Mouse (Mus musculus): Measurements from ENCODE around the gene Akap13. TPM values are rescaled to one million over a fixed set of nuclear protein-coding genes. Genes with fewer than 3 reads are reported as not detected.
A peak's percentile ranks its signal among the peaks of the same experiment; 100 is the strongest.

Gene Akap13
- total RNA-seq (2012; rRNA removed) (27.4 and 27.7 TPM in 2 replicates), total RNA-seq (2014; rRNA removed) (10.2 and 11.4 TPM in 2 replicates), polyA plus RNA-seq (2012; ENCODE audit: insufficient read length, low read depth) (28.0 and 32.5 TPM in 2 replicates)

DNA sequence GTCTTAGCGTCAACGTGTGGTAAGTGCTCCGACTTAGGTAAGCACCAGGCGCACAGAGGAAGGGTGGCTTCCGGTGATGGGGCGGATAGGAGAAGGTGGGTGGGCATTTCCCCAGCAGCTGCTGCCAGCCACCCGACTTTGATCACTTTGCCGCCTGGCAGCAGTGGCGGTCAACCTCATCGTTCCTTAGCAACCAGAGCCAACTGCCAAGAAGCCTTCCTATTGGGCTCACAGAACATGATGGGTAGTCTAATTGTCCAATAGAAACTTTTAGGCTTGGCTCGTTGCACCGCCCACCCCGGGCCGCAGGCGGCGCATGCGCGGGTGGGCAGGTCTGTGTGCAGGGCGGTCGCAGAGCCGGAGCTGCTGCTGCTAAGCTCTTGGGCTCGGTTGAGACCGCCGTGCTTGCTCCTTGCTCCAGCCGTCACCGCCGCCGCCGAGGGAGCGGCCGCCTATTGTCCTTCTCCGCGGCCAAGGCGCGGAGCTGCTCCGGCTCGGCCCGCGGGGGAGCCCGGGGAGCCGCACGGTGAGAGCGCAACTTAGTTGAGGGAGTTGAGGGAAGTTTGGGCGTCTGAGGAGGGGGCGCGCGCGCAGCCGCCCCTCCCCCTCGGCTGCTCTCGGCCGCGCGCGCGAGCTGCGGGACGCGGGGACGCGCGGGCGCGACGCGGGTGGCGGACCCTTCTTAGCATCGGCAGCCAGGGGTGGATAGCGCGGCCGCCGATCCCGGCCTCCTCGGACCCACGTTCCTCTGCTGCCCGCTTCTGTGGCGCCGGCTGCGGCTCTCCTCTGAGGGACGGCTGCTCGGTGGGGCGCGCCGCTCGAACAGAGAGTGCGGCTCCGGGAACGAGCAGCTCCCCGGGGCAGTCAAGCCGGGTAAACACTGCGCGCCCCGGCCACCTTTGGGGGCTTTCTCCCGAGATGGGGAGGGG lies at the start of gene Akap13:
Gene Akap13, plus strand, starts transcription at position 312 of the 929 bp plus-strand sequence.
- Histone ChIP-seq H3K4me1 (ENCODE audit: control insufficient read depth in 1 of 2, insufficient read depth in 2 of 2) (peaks cover 0 to 25% of the 10 kb centered on the region in 2 experiments; a peak in 2 of 4 replicates), H3K9ac (ENCODE audit: insufficient read depth, low read depth) (peak within 1 kb of the TSS; percentile 75), H3K79me2 (replicated peaks; ENCODE audit: control insufficient read depth, extremely low read depth, insufficient read depth, poor library complexity, severe bottlenecking) (peaks cover 20% of the 10 kb centered on the region), H3K4me3 (replicated peaks in 1 of 3; ENCODE audit: low read depth in 2 of 3, low read length in 2 of 3, poor library complexity in 1 of 3) (peak within 1 kb of the TSS; percentile 80 to 85 (median 83)), H3K27me3 (replicated peaks) (no peaks in the 10 kb centered on the region), H3K36me3 (replicated peaks in 1 of 2; ENCODE audit: control insufficient read depth in 1 of 2, insufficient read depth in 1 of 2, low read length in 1 of 2) (peaks cover 0 to 7% of the 10 kb centered on the region in 2 experiments), H3K9me3 (replicated peaks; ENCODE audit: low read length) (peaks cover 7% of the 10 kb centered on the region), H3K4me2 (ENCODE audit: insufficient read depth, low read depth, poor library complexity, severe bottlenecking) (peak within 1 kb of the TSS; percentile 94), H3K27ac (ENCODE audit: insufficient read depth, low read depth) (peak within 1 kb of the TSS; percentile 68)
- dilution Hi-C loops (cut with MboI; ENCODE audit: extremely low pct_ligation_motif_present, extremely low pct_unique_long_range_greater_than_20kb, low sequenced_read_pairs) (no loop called here), in situ Hi-C loops (cut with MboI; ENCODE audit: low pct_ligation_motif_present, low pct_unique_long_range_greater_than_20kb, low sequenced_read_pairs) (no loop called here)
- peak; percentile 97 for DNase-seq (ENCODE audit: extremely low read depth)
- no peak for TF ChIP-seq ZNF384 (IDR thresholded peaks at IDR 0.05; ENCODE audit: low read depth, low read length)
- TF ChIP-seq NRF1 (IDR thresholded peaks at IDR 0.05; ENCODE audit: low read depth, low read length): peak; percentile 97
- TF ChIP-seq MEF2A (IDR thresholded peaks at IDR 0.05; ENCODE audit: borderline replicate concordance, low read depth, low read length): peak; percentile 6; the same call in 1 of the 2 replicates
- no peak for TF ChIP-seq MAFK (IDR thresholded peaks at IDR 0.05; ENCODE audit: insufficient replicate concordance, low read length)
- TF ChIP-seq E2F4 (IDR thresholded peaks at IDR 0.05; ENCODE audit: insufficient replicate concordance, low read depth, low read length): no peak
- TF ChIP-seq JUN (IDR thresholded peaks at IDR 0.05; ENCODE audit: insufficient read depth, low read depth, low read length): no peak
- TF ChIP-seq EP300 (IDR thresholded peaks at IDR 0.05; ENCODE audit: low read length): no peak
- peak; percentile 50; the same call in 1 of the 2 replicates for TF ChIP-seq MAX (IDR thresholded peaks at IDR 0.05; ENCODE audit: low read length)
- no peak for TF ChIP-seq ZKSCAN1 (IDR thresholded peaks at IDR 0.05; ENCODE audit: borderline replicate concordance, low read depth, low read length)
- no peak for TF ChIP-seq RAD21 (IDR thresholded peaks at IDR 0.05; ENCODE audit: low read depth, low read length)
- TF ChIP-seq USF1 (IDR thresholded peaks at IDR 0.05; ENCODE audit: low read depth, low read length): no peak
- peak; percentile 76; the same call in 1 of the 2 replicates for TF ChIP-seq TCF12 (IDR thresholded peaks at IDR 0.05; ENCODE audit: low read depth, low read length)
- TF ChIP-seq TBP (conservative IDR thresholded peaks at IDR 0.05; ENCODE audit: low read depth, low read length): peak; percentile 38; the same call in 1 of the 2 replicates
- TF ChIP-seq ZC3H11A (IDR thresholded peaks at IDR 0.05; ENCODE audit: low read depth, low read length): no peak
- TF ChIP-seq BHLHE40 (IDR thresholded peaks at IDR 0.05; ENCODE audit: low read depth, low read length): peak; percentile 33; the same call in 1 of the 2 replicates
- TF ChIP-seq POLR2A (IDR thresholded peaks at IDR 0.05; ENCODE audit: low read depth, low read length): peak; percentile 75
- TF ChIP-seq ELF1 (IDR thresholded peaks at IDR 0.05; ENCODE audit: low read depth, low read length): peak; percentile 49; the same call in 1 of the 2 replicates
- no peak for TF ChIP-seq POLR2AphosphoS2 (IDR thresholded peaks at IDR 0.05; ENCODE audit: low read depth, low read length)
- peak; percentile 90 for TF ChIP-seq SIN3A (IDR thresholded peaks at IDR 0.05; ENCODE audit: low read length)
- no peak; the same call in 1 of the 2 replicates for TF ChIP-seq CHD1 (IDR thresholded peaks at IDR 0.05; ENCODE audit: low read depth, low read length)
- TF ChIP-seq MXI1 (IDR thresholded peaks at IDR 0.05; ENCODE audit: low read depth, low read length): peak; percentile 63; the same call in 1 of the 2 replicates
- TF ChIP-seq JUND (conservative IDR thresholded peaks at IDR 0.05; ENCODE audit: low read depth, low read length): no peak
- TF ChIP-seq ETS1 (conservative IDR thresholded peaks at IDR 0.05; ENCODE audit: low read depth, low read length): 0 out of 2 replicates have a peak, but pooled peaks have one; percentile 19
- TF ChIP-seq IRF4 (IDR thresholded peaks at IDR 0.05; ENCODE audit: low read depth, low read length): no peak
- TF ChIP-seq USF2 (conservative IDR thresholded peaks at IDR 0.05; ENCODE audit: low read depth, low read length): no peak
- TF ChIP-seq MAZ (IDR thresholded peaks at IDR 0.05; ENCODE audit: low read depth, low read length): no peak
- peak; percentile 90 for TF ChIP-seq NELFE (IDR thresholded peaks at IDR 0.05; ENCODE audit: low read depth, low read length)
- peak; percentile 55; the same call in 1 of the 2 replicates for TF ChIP-seq UBTF (IDR thresholded peaks at IDR 0.05; ENCODE audit: low read depth, low read length)
- no peak; the same call in 1 of the 2 replicates for TF ChIP-seq SMC3 (IDR thresholded peaks at IDR 0.05; ENCODE audit: low read depth, low read length)
- TF ChIP-seq PAX5 (IDR thresholded peaks at IDR 0.05; ENCODE audit: low read length): no peak
- no peak for TF ChIP-seq GABPA (IDR thresholded peaks at IDR 0.05; ENCODE audit: insufficient replicate concordance, low read depth, low read length)
- TF ChIP-seq CHD2 (IDR thresholded peaks at IDR 0.05; ENCODE audit: low read length): peak; percentile 86
- no peak for TF ChIP-seq CTCF (conservative IDR thresholded peaks at IDR 0.05 in 1 of 2, IDR thresholded peaks at IDR 0.05 in 1 of 2; ENCODE audit: low read depth in 2 of 2, low read length in 2 of 2)
- TF ChIP-seq ZMIZ1 (IDR thresholded peaks at IDR 0.05; ENCODE audit: low read depth, low read length): peak; percentile 59
- 0 out of 2 replicates have a peak, but pooled peaks have one; percentile 38 for TF ChIP-seq MYC (IDR thresholded peaks at IDR 0.05; ENCODE audit: low read depth, low read length)
- TF ChIP-seq RCOR1 (conservative IDR thresholded peaks at IDR 0.05; ENCODE audit: low read depth, low read length): no peak
- peak; percentile 33; the same call in 1 of the 2 replicates for TF ChIP-seq HCFC1 (IDR thresholded peaks at IDR 0.05; ENCODE audit: low read depth, low read length)
